Mouse (Mus musculus): Measurements from ENCODE around the gene Efcab9.

- TF ChIP-seq CTCF (IDR thresholded peaks at IDR 0.05; ENCODE audit: borderline replicate concordance, insufficient read depth, low read depth, low read length), result no peak
- TF ChIP-seq POLR2A (IDR thresholded peaks at IDR 0.05; ENCODE audit: borderline replicate concordance, insufficient read depth, low read length), result no peak
Observed at GRCm38 (mm10) chr11:32549236-32549635, 17.4 kb upstream of the Efcab9 start.
